ENCODE assay signal across 8 mouse cellular contexts in genomic region chr17:28233091-28233731, GRCm38 (mm10). TPM values are rescaled to one million over a fixed set of nuclear protein-coding genes. Genes with fewer than 3 reads are reported as not detected.
A peak's percentile ranks its signal among the peaks of the same experiment; 100 is the strongest.
DNase-seq lines count a peak whose midpoint lies in the region; ATAC-seq and TF ChIP-seq lines count a peak whose summit lies in the region.

No protein-coding gene starts in this region.

- TF ChIP-seq EP300 in liver, embryonic 14.5 days (IDR thresholded peaks at IDR 0.05; ENCODE audit: low read depth) = no peak

- 5% methylated on average over 17 of the region's 17 CpGs for WGBS in forebrain, embryonic 11.5 days
- WGBS in hindbrain, embryonic 15.5 days = 6% methylated on average over 17 of the region's 17 CpGs
- 2% methylated on average over 17 of the region's 17 CpGs for WGBS in liver, embryonic 14.5 days (ENCODE audit: insufficient replicate concordance)
- WGBS in neural tube, embryonic 13.5 days = 4% methylated on average over 17 of the region's 17 CpGs

- no peaks in the 10 kb centered on the region for H3K9me3 ChIP-seq in E14TG2a.4 (ENCODE audit: low read length)
- H3K9me3 ChIP-seq in forebrain, embryonic 11.5 days (ENCODE audit: control insufficient read depth, low read length) = no peaks in the 10 kb centered on the region
- H3K9me3 ChIP-seq in hindbrain, embryonic 15.5 days = no peaks in the 10 kb centered on the region
- no peaks in the 10 kb centered on the region for H3K9me3 ChIP-seq in liver, embryonic 14.5 days (ENCODE audit: control insufficient read depth, low read length)
- no peaks in the 10 kb centered on the region for H3K9me3 ChIP-seq in neural tube, embryonic 13.5 days

- H3K4me1 ChIP-seq in E14TG2a.4 (replicated peaks; ENCODE audit: low read depth, low read length) = peaks cover 89% of the 10 kb centered on the region
- H3K4me1 ChIP-seq in forebrain, embryonic 11.5 days (replicated peaks; ENCODE audit: control insufficient read depth, insufficient read depth, low read length) = no peaks in the 10 kb centered on the region; the same call in 1 of the 2 replicates
- peaks cover 23% of the 10 kb centered on the region for H3K4me1 ChIP-seq in hindbrain, embryonic 15.5 days (replicated peaks)
- H3K4me1 ChIP-seq in liver, embryonic 14.5 days (replicated peaks; ENCODE audit: control insufficient read depth in 2 of 2, insufficient read depth in 2 of 2, low read length in 1 of 2) = peaks cover 19 to 46% of the 10 kb centered on the region in 2 experiments
- peaks cover 42% of the 10 kb centered on the region for H3K4me1 ChIP-seq in neural tube, embryonic 13.5 days (replicated peaks)

- TF ChIP-seq CTCF in E14TG2a.4 (conservative IDR thresholded peaks at IDR 0.05; ENCODE audit: low read length) = no peak
- no peak for TF ChIP-seq CTCF in liver, embryonic 14.5 days (IDR thresholded peaks at IDR 0.05; ENCODE audit: low read depth)

- H3K4me3 ChIP-seq in E14TG2a.4 (replicated peaks; ENCODE audit: low read length) = peak overlapping the region; percentile 88
- H3K4me3 ChIP-seq in forebrain, embryonic 11.5 days (ENCODE audit: low read depth, low read length) = peak overlapping the region; percentile 69
- H3K4me3 ChIP-seq in hindbrain, embryonic 15.5 days = peak overlapping the region; percentile 66
- peak overlapping the region; percentile 63 to 71 for H3K4me3 ChIP-seq in liver, embryonic 14.5 days (ENCODE audit: insufficient read depth in 1 of 2, low read depth in 2 of 2, low read length in 2 of 2)
- H3K4me3 ChIP-seq in neural tube, embryonic 13.5 days = peak overlapping the region; percentile 73

- peaks cover 45% of the 10 kb centered on the region for H3K36me3 ChIP-seq in E14TG2a.4 (ENCODE audit: insufficient read depth, low read length)
- H3K36me3 ChIP-seq in forebrain, embryonic 11.5 days (ENCODE audit: control insufficient read depth, insufficient read depth, low read length) = no peaks in the 10 kb centered on the region
- no peaks in the 10 kb centered on the region for H3K36me3 ChIP-seq in hindbrain, embryonic 15.5 days
- no peaks in the 10 kb centered on the region for H3K36me3 ChIP-seq in liver, embryonic 14.5 days (replicated peaks; ENCODE audit: control insufficient read depth, insufficient read depth, low read depth)
- H3K36me3 ChIP-seq in neural tube, embryonic 13.5 days = no peaks in the 10 kb centered on the region

- H3K4me2 ChIP-seq in forebrain, embryonic 11.5 days (ENCODE audit: low read depth, low read length, severe bottlenecking) = peak overlapping the region; percentile 62
- peak overlapping the region; percentile 95 for H3K4me2 ChIP-seq in hindbrain, embryonic 15.5 days
- H3K4me2 ChIP-seq in liver, embryonic 14.5 days (ENCODE audit: low read depth) = peak overlapping the region; percentile 84
- H3K4me2 ChIP-seq in neural tube, embryonic 13.5 days = peak overlapping the region; percentile 81

- no peak for ATAC-seq in forebrain, embryonic 11.5 days (replicated peaks; ENCODE audit: low FRiP score)
- no peak; the same call in 1 of the 2 replicates for ATAC-seq in hindbrain, embryonic 15.5 days (ENCODE audit: low FRiP score, low read depth)
- ATAC-seq in liver, embryonic 14.5 days (ENCODE audit: insufficient read depth) = peak; percentile 20
- ATAC-seq in neural tube, embryonic 13.5 days (ENCODE audit: low read depth) = no peak; the same call in 1 of the 2 replicates

- DNase-seq in cerebellum, adult 9-11 months = peak; percentile 41
- no peak for DNase-seq in cerebellum, adult 8-10 months
- no peak for DNase-seq in forebrain, embryonic 11.5 days (ENCODE audit: low spot score)
- DNase-seq in liver, embryonic 14.5 days (ENCODE audit: low read depth in 3 of 3, low spot score in 3 of 3) = no peak
- DNase-seq in right cerebral cortex, postnatal 36 days (ENCODE audit: low spot score in 2 of 2) = no peak

- peak overlapping the region; percentile 77 for H3K9ac ChIP-seq in forebrain, embryonic 11.5 days (ENCODE audit: low read length)
- peak overlapping the region; percentile 69 for H3K9ac ChIP-seq in hindbrain, embryonic 15.5 days
- H3K9ac ChIP-seq in liver, embryonic 14.5 days (replicated peaks) = peak overlapping the region; percentile 79
- H3K9ac ChIP-seq in neural tube, embryonic 13.5 days = peak overlapping the region; percentile 80

- no peaks in the 10 kb centered on the region for H3K27me3 ChIP-seq in E14TG2a.4 (ENCODE audit: insufficient read depth, low read length)
- no peaks in the 10 kb centered on the region for H3K27me3 ChIP-seq in forebrain, embryonic 11.5 days (ENCODE audit: control insufficient read depth, insufficient read depth, low read length)
- no peaks in the 10 kb centered on the region for H3K27me3 ChIP-seq in hindbrain, embryonic 15.5 days
- no peaks in the 10 kb centered on the region for H3K27me3 ChIP-seq in liver, embryonic 14.5 days (ENCODE audit: control insufficient read depth, insufficient read depth, low read length)
- no peaks in the 10 kb centered on the region for H3K27me3 ChIP-seq in neural tube, embryonic 13.5 days

- no peak overlapping the region for H3K27ac ChIP-seq in forebrain, embryonic 11.5 days (ENCODE audit: low read depth, low read length)
- peak overlapping the region; percentile 78 for H3K27ac ChIP-seq in hindbrain, embryonic 15.5 days (replicated peaks)
- H3K27ac ChIP-seq in liver, embryonic 14.5 days = peak overlapping the region; percentile 3
- H3K27ac ChIP-seq in neural tube, embryonic 13.5 days (replicated peaks) = peak overlapping the region; percentile 59; the same call in 1 of the 2 replicates

RNA-seq across cellular contexts. Expression of gene Ppard, which starts 0.7 kb away (rescaled TPM):
- polyA plus RNA-seq in forebrain, embryonic 11.5 days (2014; fragmentation: Nextera tagmentation; extraction: Ambion mirVana) = 1.4 and 1.7 TPM in 2 replicates
- 1.8 and 2.2 TPM in 2 replicates for polyA plus RNA-seq in hindbrain, embryonic 15.5 days (2015; fragmentation: Nextera tagmentation; extraction: Ambion mirVana)
- 5.6 and 6.5 TPM in 2 replicates for polyA plus RNA-seq in liver, embryonic 14.5 days (2012; rRNA removed)
- polyA plus RNA-seq in liver, embryonic 14.5 days (2014; fragmentation: Nextera tagmentation; extraction: Ambion mirVana) = 0.76 and 0.92 TPM in 2 replicates
- 1.4 and 2.6 TPM in 2 replicates for polyA plus RNA-seq in neural tube, embryonic 13.5 days (2015; fragmentation: Nextera tagmentation; extraction: Ambion mirVana)

RNA-seq across cellular contexts. Expression of gene Def6, which starts 25.6 kb away (rescaled TPM):
- polyA plus RNA-seq in forebrain, embryonic 11.5 days (2014; fragmentation: Nextera tagmentation; extraction: Ambion mirVana) = 2.2 and 2.5 TPM in 2 replicates
- 6.4 and 8.9 TPM in 2 replicates for polyA plus RNA-seq in hindbrain, embryonic 15.5 days (2015; fragmentation: Nextera tagmentation; extraction: Ambion mirVana)
- polyA plus RNA-seq in liver, embryonic 14.5 days (2012; rRNA removed) = 6.6 and 10.4 TPM in 2 replicates
- 5.5 and 5.7 TPM in 2 replicates for polyA plus RNA-seq in liver, embryonic 14.5 days (2014; fragmentation: Nextera tagmentation; extraction: Ambion mirVana)
- 5.6 TPM in 2 replicates for polyA plus RNA-seq in neural tube, embryonic 13.5 days (2015; fragmentation: Nextera tagmentation; extraction: Ambion mirVana)

RNA-seq across cellular contexts. Expression of gene Zfp523, which starts 56.3 kb away (rescaled TPM):
- 37.8 and 40.2 TPM in 2 replicates for polyA plus RNA-seq in forebrain, embryonic 11.5 days (2014; fragmentation: Nextera tagmentation; extraction: Ambion mirVana)
- 48.1 and 53.1 TPM in 2 replicates for polyA plus RNA-seq in hindbrain, embryonic 15.5 days (2015; fragmentation: Nextera tagmentation; extraction: Ambion mirVana)
- polyA plus RNA-seq in liver, embryonic 14.5 days (2012; rRNA removed) = 6.1 and 7.5 TPM in 2 replicates
- 4.3 and 5.4 TPM in 2 replicates for polyA plus RNA-seq in liver, embryonic 14.5 days (2014; fragmentation: Nextera tagmentation; extraction: Ambion mirVana)
- polyA plus RNA-seq in neural tube, embryonic 13.5 days (2015; fragmentation: Nextera tagmentation; extraction: Ambion mirVana) = 41.4 and 46.0 TPM in 2 replicates
